Mouse (Mus musculus): ENCODE results near the gene Ptpre.

DNA sequence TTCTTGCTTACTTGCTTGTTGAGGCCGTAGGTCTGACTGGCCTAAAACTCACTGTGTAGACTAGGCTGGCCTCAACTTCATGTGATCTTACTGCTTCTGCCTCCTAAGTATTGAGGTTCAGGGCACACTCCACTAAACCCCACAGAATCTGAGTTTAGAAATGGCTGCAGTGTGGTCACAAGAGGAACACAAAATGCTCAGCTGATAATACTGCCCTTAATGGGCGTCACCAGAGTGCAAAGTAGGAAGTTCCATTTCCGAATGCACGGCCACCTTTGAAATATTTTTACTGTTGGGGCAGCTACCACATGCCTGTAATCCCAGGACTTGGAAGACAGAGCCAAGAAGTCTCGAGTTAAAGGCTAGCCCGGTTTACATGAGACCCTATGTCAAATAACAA lies 65.0 kb downstream of the Ptpre start:
- TF ChIP-seq CTCF (IDR thresholded peaks at IDR 0.05; ENCODE audit: borderline replicate concordance, insufficient read depth, low read depth, low read length) (no peak), POLR2A (IDR thresholded peaks at IDR 0.05; ENCODE audit: borderline replicate concordance, insufficient read depth, low read length) (no peak)
